Mouse (Mus musculus) megakaryocyte, adult 5-6 weeks (primary cell): ENCODE results near the gene Lrrc49. TPM values are rescaled to one million over a fixed set of nuclear protein-coding genes. Genes with fewer than 3 reads are reported as not detected.

Source experiments
- ATAC-seq: 2 replicates; pipeline ENCODE4 v1.8.0; 2016; ENCODE audit warnings: mild to moderate bottlenecking, inconsistent platforms; ENCODE audit not compliant: poor library complexity, severe bottlenecking
- total RNA-seq, 2 experiments: library from RNA; stranded (forward) in 1 of 2; stranded (reverse) in 1 of 2; fragments of 153-499, 151-499 nt in 1 of 2; fragments of 221-1000, 200-1000 nt in 1 of 2; gene quantifications; 2 replicates each; pipeline versions ENCODE4 v1.2.3 to v1.2.4; 2015 to 2017

Gene Lrrc49
- total RNA-seq, 2 experiments from 2014 or later: 2.8 to 3.6 TPM

DNA sequence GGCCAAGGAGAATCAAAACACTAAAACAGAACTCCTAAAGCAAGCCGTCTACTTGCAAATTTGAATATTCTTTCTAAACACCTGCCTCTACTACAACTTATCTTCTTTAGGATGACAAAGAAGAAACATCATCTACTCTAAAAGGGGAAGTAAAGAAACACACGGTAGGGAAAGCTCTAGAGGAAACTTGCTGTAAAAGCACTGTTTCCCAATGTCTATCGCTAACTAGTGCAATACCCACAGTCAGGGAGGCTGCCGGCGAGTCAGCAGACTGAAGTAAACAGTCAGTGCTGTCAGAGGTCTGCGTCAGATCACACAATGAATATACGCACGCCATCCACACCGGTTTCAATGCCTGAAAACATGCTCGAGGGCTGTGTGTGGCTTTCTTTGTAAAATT is 86.0 kb downstream of the Lrrc49 start:
- ATAC-seq: peak; percentile 93

- ATAC-seq: no peak
Observed at GRCm38 (mm10) chr9:60600273-60600672, 87.7 kb downstream of the Lrrc49 start.

DNA sequence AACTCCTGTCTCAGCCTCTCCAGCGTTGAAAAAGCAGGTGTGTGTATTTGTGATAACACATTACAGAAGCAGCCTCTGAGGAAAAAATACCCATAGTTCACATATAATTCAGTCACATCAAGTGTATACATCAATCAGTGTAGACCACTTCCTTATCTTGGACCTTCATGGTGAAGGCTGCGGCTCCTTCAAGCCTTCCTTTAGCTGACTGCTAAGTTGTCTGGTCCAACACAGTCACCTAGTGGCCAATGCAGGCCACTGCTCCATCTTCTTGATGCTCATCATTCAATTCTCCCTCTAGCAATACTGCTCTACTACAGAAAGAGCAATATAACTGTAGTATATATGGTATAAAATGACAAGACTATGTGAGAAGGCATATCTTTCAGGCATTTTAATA is 88.5 kb downstream of the Lrrc49 start:
- peak; percentile 56; the same call in 1 of the 2 replicates for ATAC-seq

DNA sequence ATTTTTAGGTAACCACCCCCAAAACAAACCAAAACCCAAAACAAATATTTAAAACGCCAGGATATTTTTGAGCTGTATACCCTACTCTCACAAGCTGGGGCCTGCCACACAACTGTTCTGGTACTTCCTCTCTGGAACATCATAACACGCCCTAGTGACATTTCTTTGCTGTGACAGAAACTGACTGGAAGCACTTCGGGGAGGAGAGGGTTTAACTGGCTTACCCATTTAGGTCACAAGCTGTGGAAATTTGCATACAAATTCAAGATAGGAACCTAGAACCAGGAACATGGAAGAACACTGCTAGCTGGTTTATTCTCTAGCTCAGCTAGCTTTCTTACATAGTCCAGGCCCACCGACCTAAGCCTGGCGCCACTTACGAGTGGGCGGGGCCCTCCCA is 92.6 kb downstream of the Lrrc49 start:
- ATAC-seq: no peak

GRCm38 (mm10) chr9:60592974-60593373 is 95.0 kb downstream of the Lrrc49 start:
- no peak for ATAC-seq

DNA sequence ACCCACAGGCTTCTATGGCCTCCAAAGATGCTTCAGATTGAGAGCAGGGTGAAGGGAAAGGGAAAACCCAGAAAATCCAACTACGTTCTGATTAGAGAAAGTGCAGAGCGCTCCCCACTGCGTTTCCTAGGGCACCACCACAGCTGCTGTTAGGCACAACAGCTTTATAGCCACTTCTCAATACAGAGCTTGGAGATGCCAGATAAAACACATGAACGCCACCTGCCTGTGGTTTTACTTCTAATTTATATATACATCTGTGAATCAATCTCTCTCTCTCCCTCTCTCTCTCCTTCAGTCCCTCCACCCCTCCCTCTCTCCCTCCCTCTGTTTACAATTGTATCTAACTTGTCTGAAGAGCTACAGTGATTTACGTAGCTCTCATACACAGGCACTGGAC is 95.6 kb downstream of the Lrrc49 start:
- ATAC-seq: no peak

- ATAC-seq: no peak
Observed at GRCm38 (mm10) chr9:60590871-60591624, 96.9 kb downstream of the Lrrc49 start.

- no peak for ATAC-seq
Observed at GRCm38 (mm10) chr9:60588914-60589313, 99.0 kb downstream of the Lrrc49 start.

DNA sequence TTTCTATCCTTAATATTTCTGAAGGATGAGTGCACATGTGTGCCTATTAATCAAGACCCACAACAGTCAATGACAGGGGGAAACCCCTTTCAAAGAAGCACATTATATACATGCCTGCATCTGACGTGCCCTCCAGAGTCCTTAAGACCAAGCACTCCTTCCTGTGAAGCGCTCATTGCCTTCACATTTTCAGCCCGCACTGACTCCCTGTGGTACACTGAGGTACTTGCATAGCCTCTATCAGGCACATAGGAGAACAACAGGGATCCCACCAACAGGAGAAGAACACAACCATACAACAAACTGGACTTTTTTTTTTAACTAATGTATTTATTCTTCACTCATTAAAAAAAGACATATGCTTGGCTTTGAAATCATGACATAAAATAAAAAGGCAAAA is 101.0 kb downstream of the Lrrc49 start:
- ATAC-seq: no peak

DNA sequence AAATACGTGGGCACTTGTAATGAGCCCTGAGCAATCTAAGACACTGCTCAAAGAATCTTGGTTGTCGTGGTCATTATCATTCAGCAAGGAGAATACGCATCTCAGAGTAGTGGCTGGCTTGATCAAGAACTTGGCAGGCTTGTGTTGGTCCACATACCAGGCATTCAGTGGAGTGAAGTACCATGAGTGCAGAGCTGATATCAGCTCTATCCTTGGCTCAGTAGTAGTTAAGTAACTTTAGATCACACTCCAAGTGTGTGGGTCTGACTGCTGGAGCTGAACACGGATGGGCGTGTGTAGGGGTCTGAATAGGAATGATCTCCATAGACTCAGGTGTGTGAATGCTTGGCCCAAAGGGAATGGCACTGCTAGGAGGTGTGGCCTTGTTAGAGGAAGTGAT is 102.8 kb downstream of the Lrrc49 start:
- ATAC-seq: no peak

- ATAC-seq: no peak
Observed at GRCm38 (mm10) chr9:60582553-60582952, 105.4 kb downstream of the Lrrc49 start.

GRCm38 (mm10) chr9:60573011-60573410 is 114.9 kb downstream of the Lrrc49 start:
- no peak for ATAC-seq

- ATAC-seq: no peak
Observed at GRCm38 (mm10) chr9:60571725-60572124, 116.2 kb downstream of the Lrrc49 start.

- no peak for ATAC-seq
Observed at GRCm38 (mm10) chr9:60571041-60571440, 116.9 kb downstream of the Lrrc49 start.

- no peak for ATAC-seq
Observed at GRCm38 (mm10) chr9:60569366-60569765, 118.6 kb downstream of the Lrrc49 start.

GRCm38 (mm10) chr9:60563809-60564208 is 124.1 kb downstream of the Lrrc49 start:
- no peak for ATAC-seq

DNA sequence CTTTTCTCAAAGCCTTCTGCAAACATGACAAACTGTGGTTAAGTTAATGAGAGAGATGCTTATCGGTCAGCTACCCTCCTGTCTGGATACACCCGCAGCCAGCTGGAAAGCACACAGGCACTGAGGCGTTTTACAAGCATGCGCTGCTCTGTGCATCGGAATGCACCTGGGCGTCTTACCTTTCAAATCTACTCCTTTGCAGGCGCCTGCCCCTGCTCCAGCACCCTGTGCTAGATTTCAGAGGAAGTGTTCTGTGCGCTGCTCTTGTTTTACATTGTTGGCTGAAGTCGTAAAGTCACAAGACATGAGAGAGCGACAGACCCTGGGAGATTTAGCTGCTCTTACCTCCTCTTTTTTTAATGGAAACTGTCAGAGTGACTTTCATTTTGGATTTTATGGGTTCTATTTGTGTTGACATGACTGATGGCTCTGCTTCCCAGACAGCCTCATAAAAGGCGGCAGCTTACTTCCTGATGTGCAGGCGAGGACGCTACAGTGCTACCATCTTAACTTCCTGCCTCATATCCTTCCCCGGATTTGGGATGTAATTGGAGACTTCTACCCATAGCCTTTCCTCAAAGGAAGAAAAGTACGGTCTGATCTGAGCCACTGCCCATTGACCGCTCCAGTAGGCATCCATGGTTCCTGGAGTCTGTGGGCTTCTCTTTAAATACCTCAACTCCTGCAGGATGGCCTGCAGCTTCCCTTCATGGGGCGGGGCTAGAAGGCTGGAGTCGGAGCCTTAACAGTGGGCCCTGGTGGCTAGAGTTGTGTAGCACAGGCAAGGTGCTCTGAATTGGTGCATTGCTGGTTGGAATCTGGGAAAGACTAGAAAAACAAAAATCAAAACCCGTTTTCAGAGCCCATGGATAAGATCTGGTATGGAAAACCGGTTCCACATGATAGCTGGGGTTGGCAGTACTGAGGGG is 125.3 kb downstream of the Lrrc49 start:
- peak; percentile 52 for ATAC-seq

- ATAC-seq: no peak
Observed at GRCm38 (mm10) chr9:60561641-60562289, 126.2 kb downstream of the Lrrc49 start.

DNA sequence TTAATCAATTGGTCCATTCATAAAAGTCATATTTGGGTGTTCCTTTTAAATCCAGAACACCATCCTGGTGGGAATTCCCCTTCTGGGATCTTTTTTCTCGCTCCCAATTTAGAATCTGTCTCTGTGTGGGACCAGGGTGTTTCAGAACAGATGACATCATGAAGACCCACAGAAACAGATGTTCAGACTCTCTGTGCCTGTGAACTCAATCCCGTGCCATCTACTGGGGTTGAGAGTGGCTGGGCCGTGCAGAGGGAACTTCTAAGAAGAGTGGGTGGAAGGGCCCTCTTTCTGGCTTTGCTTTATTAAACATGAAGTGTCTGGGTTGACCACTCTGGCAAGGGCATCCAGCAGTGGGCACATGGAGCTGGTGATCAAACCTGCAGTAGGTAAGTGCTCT is 129.5 kb downstream of the Lrrc49 start:
- ATAC-seq: no peak

- no peak for ATAC-seq
Observed at GRCm38 (mm10) chr9:60551238-60551637, 136.7 kb downstream of the Lrrc49 start.

GRCm38 (mm10) chr9:60548182-60548581 is 139.8 kb downstream of the Lrrc49 start:
- ATAC-seq: no peak
